Mouse (Mus musculus): Measurements from ENCODE around the gene Ggcx. TPM values are rescaled to one million over a fixed set of nuclear protein-coding genes. Genes with fewer than 3 reads are reported as not detected.

The Ggcx gene
- polyA plus RNA-seq, 1 experiment from 2014 or later: 21.8 TPM

GRCm38 (mm10) chr6:72378510-72379234 lies 35.4 kb upstream of the Ggcx start:
- H3K9ac ChIP-seq: peak overlapping the region; percentile 88
- peak overlapping the region; percentile 94 for H3K27ac ChIP-seq
- peak overlapping the region; percentile 84 for H3K4me2 ChIP-seq
- H3K27me3 ChIP-seq (replicated peaks): no peaks in the 10 kb centered on the region
- no peaks in the 10 kb centered on the region for H3K9me3 ChIP-seq (replicated peaks)
- no peak for ATAC-seq
- H3K36me3 ChIP-seq: peaks cover 16% of the 10 kb centered on the region; the same call in 1 of the 2 replicates
- H3K4me3 ChIP-seq: peak overlapping the region; percentile 79
- WGBS (ENCODE audit: insufficient replicate concordance): 58% methylated on average over 8 of the region's 8 CpGs
- peaks cover 94% of the 10 kb centered on the region for H3K4me1 ChIP-seq

- Histone ChIP-seq H3K27ac (peak overlapping the region; percentile 94), H3K36me3 (peaks cover 21% of the 10 kb centered on the region), H3K27me3 (replicated peaks) (no peaks in the 10 kb centered on the region), H3K4me1 (peaks cover 94% of the 10 kb centered on the region), H3K9ac (peak overlapping the region; percentile 88), H3K4me2 (peak overlapping the region; percentile 84), H3K9me3 (replicated peaks) (no peaks in the 10 kb centered on the region), H3K4me3 (peak overlapping the region; percentile 79)
- WGBS (ENCODE audit: insufficient replicate concordance): 14% methylated on average over 7 of the region's 7 CpGs
- peak; percentile 25 for ATAC-seq
These were observed 34.6 kb upstream of the Ggcx start for GRCm38 (mm10) chr6:72379377-72380130.

- H3K4me1 ChIP-seq: peaks cover 94% of the 10 kb centered on the region
- under 1% methylated on average over 49 of the region's 49 CpGs for WGBS (ENCODE audit: insufficient replicate concordance)
These were observed 33.9 kb upstream of the Ggcx start, which contains the start of gene Vamp5 for GRCm38 (mm10) chr6:72380131-72380770. Gene Vamp5, minus strand, starts transcription at chr6:72380468.

GRCm38 (mm10) chr6:72382494-72382893 lies 31.6 kb upstream of the Ggcx start:
- Histone ChIP-seq H3K9ac (peak overlapping the region; percentile 52), H3K36me3 (peaks cover 30% of the 10 kb centered on the region), H3K27me3 (replicated peaks) (no peaks in the 10 kb centered on the region), H3K4me2 (0 out of 2 replicates have a peak overlapping the region, but pooled peaks have one; percentile 2), H3K4me3 (no peak overlapping the region), H3K4me1 (peaks cover 93% of the 10 kb centered on the region), H3K9me3 (replicated peaks) (no peaks in the 10 kb centered on the region), H3K27ac (peak overlapping the region; percentile 92)
- ATAC-seq: no peak
- 78% methylated on average over 6 of the region's 6 CpGs for whole genome bisulfite sequencing (ENCODE audit: insufficient replicate concordance)

More at GRCm38 (mm10) chr6:72380131-72380770, 33.9 kb upstream of the Ggcx start, which contains the start of gene Vamp5:
- Histone ChIP-seq H3K4me3 (peak within 1 kb of the TSS; percentile 79), H3K4me2 (peak within 1 kb of the TSS; percentile 84), H3K9ac (peak within 1 kb of the TSS; percentile 88), H3K9me3 (replicated peaks) (no peaks in the 10 kb centered on the region), H3K27ac (peak within 1 kb of the TSS; percentile 94), H3K36me3 (peaks cover 28% of the 10 kb centered on the region), H3K27me3 (replicated peaks) (no peaks in the 10 kb centered on the region)
- peak; percentile 85 for ATAC-seq

- Histone ChIP-seq H3K27me3 (replicated peaks) (no peaks in the 10 kb centered on the region), H3K27ac (peak overlapping the region; percentile 92), H3K4me2 (peak overlapping the region; percentile 45), H3K4me3 (no peak overlapping the region), H3K4me1 (peaks cover 93% of the 10 kb centered on the region), H3K9me3 (replicated peaks) (no peaks in the 10 kb centered on the region), H3K36me3 (peaks cover 38% of the 10 kb centered on the region), H3K9ac (peak overlapping the region; percentile 52)
- ATAC-seq: no peak
- 65% methylated on average over 6 of the region's 6 CpGs for WGBS (ENCODE audit: insufficient replicate concordance)
These were observed 30.8 kb upstream of the Ggcx start for GRCm38 (mm10) chr6:72383142-72383820.

GRCm38 (mm10) chr6:72383952-72384351 lies 30.2 kb upstream of the Ggcx start:
- Histone ChIP-seq H3K9me3 (replicated peaks) (no peaks in the 10 kb centered on the region), H3K36me3 (peaks cover 45% of the 10 kb centered on the region), H3K4me2 (peak overlapping the region; percentile 45), H3K27me3 (replicated peaks) (no peaks in the 10 kb centered on the region), H3K27ac (peak overlapping the region; percentile 92), H3K9ac (peak overlapping the region; percentile 52), H3K4me1 (peaks cover 93% of the 10 kb centered on the region), H3K4me3 (no peak overlapping the region)
- 28% methylated on average over 7 of the region's 7 CpGs for WGBS (ENCODE audit: insufficient replicate concordance)
- peak; percentile 86 for ATAC-seq

- WGBS (ENCODE audit: insufficient replicate concordance): 24% methylated on average over 4 of the region's 4 CpGs
These were observed 28.9 kb upstream of the Ggcx start for GRCm38 (mm10) chr6:72385258-72385657.

GRCm38 (mm10) chr6:72386561-72386960 lies 27.5 kb upstream of the Ggcx start:
- WGBS (ENCODE audit: insufficient replicate concordance): 82% methylated on average over 2 of the region's 2 CpGs
- peaks cover 79% of the 10 kb centered on the region for H3K4me1 ChIP-seq
- H3K4me2 ChIP-seq: no peak overlapping the region
- no peak for ATAC-seq
- H3K36me3 ChIP-seq: peaks cover 45% of the 10 kb centered on the region
- peak overlapping the region; percentile 92; the same call in 1 of the 2 replicates for H3K27ac ChIP-seq
- no peak overlapping the region; the same call in none of the 2 replicates for H3K9ac ChIP-seq
- H3K27me3 ChIP-seq (replicated peaks): no peaks in the 10 kb centered on the region
- no peaks in the 10 kb centered on the region for H3K9me3 ChIP-seq (replicated peaks)
- no peak overlapping the region for H3K4me3 ChIP-seq

More at GRCm38 (mm10) chr6:72385258-72385657, 28.9 kb upstream of the Ggcx start:
- Histone ChIP-seq H3K36me3 (peaks cover 45% of the 10 kb centered on the region), H3K9ac (no peak overlapping the region), H3K27me3 (replicated peaks) (no peaks in the 10 kb centered on the region), H3K4me2 (no peak overlapping the region), H3K4me1 (peaks cover 83% of the 10 kb centered on the region), H3K27ac (peak overlapping the region; percentile 92), H3K9me3 (replicated peaks) (no peaks in the 10 kb centered on the region), H3K4me3 (no peak overlapping the region)
- no peak for ATAC-seq

GRCm38 (mm10) chr6:72387816-72388215 lies 26.3 kb upstream of the Ggcx start:
- 82% methylated on average over 3 of the region's 3 CpGs for WGBS (ENCODE audit: insufficient replicate concordance)

GRCm38 (mm10) chr6:72388266-72388665 lies 25.8 kb upstream of the Ggcx start:
- WGBS (ENCODE audit: insufficient replicate concordance): 49% methylated on average over 10 of the region's 10 CpGs
- peak overlapping the region; percentile 78 for H3K4me2 ChIP-seq
- H3K27me3 ChIP-seq (replicated peaks): no peaks in the 10 kb centered on the region
- peak overlapping the region; percentile 98 for H3K9ac ChIP-seq
- H3K4me3 ChIP-seq: peak overlapping the region; percentile 84
- H3K36me3 ChIP-seq: peaks cover 58% of the 10 kb centered on the region
- H3K27ac ChIP-seq: peak overlapping the region; percentile 99
- peaks cover 77% of the 10 kb centered on the region for H3K4me1 ChIP-seq
- no peaks in the 10 kb centered on the region for H3K9me3 ChIP-seq (replicated peaks)
- ATAC-seq: no peak

More at GRCm38 (mm10) chr6:72387816-72388215, 26.3 kb upstream of the Ggcx start:
- no peaks in the 10 kb centered on the region for H3K27me3 ChIP-seq (replicated peaks)
- no peak for ATAC-seq
- peak overlapping the region; percentile 99 for H3K27ac ChIP-seq
- peaks cover 77% of the 10 kb centered on the region for H3K4me1 ChIP-seq
- H3K4me3 ChIP-seq: peak overlapping the region; percentile 84
- peak overlapping the region; percentile 78 for H3K4me2 ChIP-seq
- peak overlapping the region; percentile 98 for H3K9ac ChIP-seq
- peaks cover 54% of the 10 kb centered on the region for H3K36me3 ChIP-seq
- H3K9me3 ChIP-seq (replicated peaks): no peaks in the 10 kb centered on the region

- Histone ChIP-seq H3K36me3 (peaks cover 62% of the 10 kb centered on the region), H3K4me3 (peak overlapping the region; percentile 84), H3K27me3 (replicated peaks) (no peaks in the 10 kb centered on the region), H3K4me2 (peak overlapping the region; percentile 78), H3K9ac (peak overlapping the region; percentile 98), H3K4me1 (peaks cover 77% of the 10 kb centered on the region), H3K27ac (peak overlapping the region; percentile 99), H3K9me3 (replicated peaks) (no peaks in the 10 kb centered on the region)
- no peak for ATAC-seq
- WGBS (ENCODE audit: insufficient replicate concordance): 37% methylated on average over 6 of the region's 6 CpGs
These were observed 25.2 kb upstream of the Ggcx start for GRCm38 (mm10) chr6:72388791-72389329.

Data from liver, embryonic 12.5 days (tissue).